Mouse (Mus musculus) heart, embryonic 11.5 days (tissue): ENCODE measurements around the gene Sprn. TPM values are rescaled to one million over a fixed set of nuclear protein-coding genes. Genes with fewer than 3 reads are reported as not detected.

Experiments used
- ATAC-seq: fragments of 200-750 bp; cut with Nextera tagmentation; replicated peaks from 2 replicates; pipeline ENCODE4 v1.8.0; 2017; ENCODE audit warnings: moderate library complexity; ENCODE audit not compliant: insufficient number of reproducible peaks, low FRiP score, low TSS enrichment
- H3K27ac ChIP-seq: fragments of 300-500 bp; sonication (generic); 2 replicates; pipeline ENCODE4 v1.5.1; 2014; ENCODE audit warnings: mild to moderate bottlenecking, low read depth, low read length
- H3K27me3 ChIP-seq: fragments of 300-500 bp; sonication (generic); 2 replicates; pipeline ENCODE4 v1.6.1; 2014; ENCODE audit warnings: mild to moderate bottlenecking, low read length, mixed read lengths; ENCODE audit not compliant: control insufficient read depth, insufficient read depth
- H3K36me3 ChIP-seq: fragments of 300-500 bp; sonication (generic); 2 replicates; pipeline ENCODE4 v1.6.1; 2014; ENCODE audit warnings: mild to moderate bottlenecking, low read length, moderate library complexity, mixed read lengths; ENCODE audit not compliant: control insufficient read depth, insufficient read depth
- H3K4me1 ChIP-seq: fragments of 300-500 bp; sonication (generic); 2 replicates; pipeline ENCODE4 v1.6.1; 2014; ENCODE audit warnings: low read length; ENCODE audit not compliant: control insufficient read depth, insufficient read depth
- H3K4me2 ChIP-seq: fragments of 300-500 bp; sonication (generic); 2 replicates; pipeline ENCODE4 v1.6.1; 2014; ENCODE audit warnings: mild to moderate bottlenecking, moderate library complexity
- H3K4me3 ChIP-seq: fragments of 300-500 bp; sonication (generic); 2 replicates; pipeline ENCODE4 v1.5.1; 2014; ENCODE audit warnings: low read depth, low read length
- H3K9ac ChIP-seq: fragments of 300-500 bp; sonication (generic); 2 replicates; pipeline ENCODE4 v1.6.1; 2014; ENCODE audit warnings: mild to moderate bottlenecking, low read depth, low read length, moderate library complexity
- H3K9me3 ChIP-seq: fragments of 300-500 bp; sonication (generic); replicated peaks from 2 replicates; pipeline ENCODE4 v1.6.1; 2016; ENCODE audit warnings: low read length; ENCODE audit not compliant: control insufficient read depth
- WGBS: fragments of 180-500 bp; shearing (Covaris S2); extraction: QIAGEN DNeasy Blood & Tissue Kit; methylation state at CpG from one replicate; pipeline ENCODE4 v1.1.7; 2014; ENCODE audit not compliant: insufficient replicate concordance; 5-methylcytosine and 5-hydroxymethylcytosine counted together
- polyA plus RNA-seq: library from polyadenylated mRNA; unstranded; fragments of >200 nt; fragmentation: Nextera tagmentation; extraction: Ambion mirVana; gene quantifications from 2 replicates; pipeline ENCODE4 v1.2.1, GENCODE M21; 2014

Gene Sprn
- polyA plus RNA-seq, 1 experiment from 2014 or later = 0.04 TPM

DNA sequence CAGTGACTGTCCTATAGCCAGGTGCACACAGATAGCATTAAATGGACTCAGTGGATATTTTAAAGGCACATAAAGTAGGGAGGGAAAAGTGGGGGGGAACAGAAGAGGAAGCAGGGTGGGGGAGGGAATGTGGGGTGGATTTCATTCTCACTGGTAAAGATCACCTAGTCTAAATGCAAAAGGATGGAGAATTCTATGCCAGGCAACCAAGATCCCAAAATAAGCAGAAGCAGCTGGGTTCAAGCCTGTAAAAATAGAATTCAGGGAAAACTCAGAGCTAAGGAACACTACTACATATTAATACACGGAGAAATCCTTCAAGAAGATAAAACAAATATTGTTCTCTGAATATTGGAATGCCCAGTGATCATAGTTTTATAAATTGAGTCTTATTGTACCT lies 13.3 kb upstream of the Sprn start:
- Histone ChIP-seq H3K4me1 (no peaks in the 10 kb centered on the region), H3K4me2 (no peak overlapping the region), H3K27ac (no peak overlapping the region), H3K9me3 (no peaks in the 10 kb centered on the region), H3K27me3 (no peaks in the 10 kb centered on the region), H3K36me3 (no peaks in the 10 kb centered on the region), H3K9ac (no peak overlapping the region), H3K4me3 (no peak overlapping the region)
- ATAC-seq = no peak
- WGBS = 48% methylated on average over 1 of the region's 1 CpGs

GRCm38 (mm10) chr7:140164664-140165063 lies 10.0 kb upstream of the Sprn start, which contains the start of gene Olfr522:
Gene Olfr522 (minus strand): TSS chr7:140164764.
- no peak within 1 kb of the TSS for H3K27ac ChIP-seq
- H3K36me3 ChIP-seq = no peaks in the 10 kb centered on the region
- H3K27me3 ChIP-seq = no peaks in the 10 kb centered on the region
- H3K4me1 ChIP-seq = no peaks in the 10 kb centered on the region
- 67% methylated on average over 7 of the region's 7 CpGs for WGBS
- no peak within 1 kb of the TSS for H3K4me3 ChIP-seq
- H3K9ac ChIP-seq = no peak within 1 kb of the TSS
- ATAC-seq = no peak
- no peaks in the 10 kb centered on the region for H3K9me3 ChIP-seq
- no peak within 1 kb of the TSS for H3K4me2 ChIP-seq

DNA sequence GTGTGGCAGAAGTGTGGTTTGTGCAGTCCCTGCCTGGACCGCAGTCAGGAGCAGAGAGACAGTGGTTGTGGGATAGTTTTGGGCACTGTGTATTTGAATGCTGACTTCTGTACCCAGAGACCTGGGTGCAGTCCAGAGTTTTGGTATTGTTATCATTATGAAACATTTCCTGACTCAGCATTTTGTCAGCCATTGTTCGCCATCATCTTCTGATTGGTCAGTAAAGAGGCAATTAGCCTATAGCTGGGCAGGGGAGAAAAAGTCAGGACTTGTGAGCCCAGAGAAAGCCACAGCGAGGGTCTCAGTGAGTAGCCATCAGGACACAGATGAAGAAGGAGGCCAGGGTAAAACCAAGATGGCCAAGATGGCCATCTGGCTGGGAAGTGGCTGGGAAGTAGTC lies 5.7 kb upstream of the Sprn start:
- H3K4me1 ChIP-seq = no peaks in the 10 kb centered on the region
- H3K9me3 ChIP-seq = no peaks in the 10 kb centered on the region
- ATAC-seq = no peak
- no peak overlapping the region for H3K27ac ChIP-seq
- no peak overlapping the region for H3K4me3 ChIP-seq
- H3K27me3 ChIP-seq = peaks cover 4% of the 10 kb centered on the region
- no peaks in the 10 kb centered on the region for H3K36me3 ChIP-seq
- no peak overlapping the region for H3K9ac ChIP-seq
- WGBS = 79% methylated on average over 3 of the region's 3 CpGs
- no peak overlapping the region for H3K4me2 ChIP-seq

DNA sequence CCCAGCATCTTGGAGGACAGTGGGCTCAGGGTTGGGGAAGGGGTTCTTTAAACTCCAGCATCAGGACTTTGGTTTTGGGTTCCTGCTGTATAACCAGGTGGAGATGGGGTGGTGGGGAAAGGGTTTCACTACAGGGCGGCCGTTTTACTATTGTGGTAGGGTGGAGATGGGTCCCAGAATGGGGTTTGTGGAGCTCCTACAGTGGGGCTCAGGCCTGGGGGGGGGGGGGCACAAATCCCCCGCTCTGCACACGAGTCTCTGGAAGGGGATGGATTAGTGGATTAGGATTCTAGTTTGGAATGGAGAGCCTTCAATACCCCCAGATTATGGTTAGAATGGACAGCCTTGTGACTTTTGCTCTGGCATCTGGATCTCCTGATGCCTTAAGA lies 854 bp downstream of the Sprn start:
- peaks cover 44% of the 10 kb centered on the region for H3K27me3 ChIP-seq
- 19% methylated on average over 4 of the region's 4 CpGs for WGBS
- no peak overlapping the region for H3K27ac ChIP-seq
- H3K4me3 ChIP-seq = no peak overlapping the region
- H3K4me1 ChIP-seq = peaks cover 2% of the 10 kb centered on the region; the same call in 1 of the 2 replicates
- peak overlapping the region; percentile 59; the same call in 1 of the 2 replicates for H3K4me2 ChIP-seq
- H3K36me3 ChIP-seq = no peaks in the 10 kb centered on the region; the same call in none of the 2 replicates
- H3K9me3 ChIP-seq = no peaks in the 10 kb centered on the region
- no peak for ATAC-seq
- no peak overlapping the region for H3K9ac ChIP-seq

DNA sequence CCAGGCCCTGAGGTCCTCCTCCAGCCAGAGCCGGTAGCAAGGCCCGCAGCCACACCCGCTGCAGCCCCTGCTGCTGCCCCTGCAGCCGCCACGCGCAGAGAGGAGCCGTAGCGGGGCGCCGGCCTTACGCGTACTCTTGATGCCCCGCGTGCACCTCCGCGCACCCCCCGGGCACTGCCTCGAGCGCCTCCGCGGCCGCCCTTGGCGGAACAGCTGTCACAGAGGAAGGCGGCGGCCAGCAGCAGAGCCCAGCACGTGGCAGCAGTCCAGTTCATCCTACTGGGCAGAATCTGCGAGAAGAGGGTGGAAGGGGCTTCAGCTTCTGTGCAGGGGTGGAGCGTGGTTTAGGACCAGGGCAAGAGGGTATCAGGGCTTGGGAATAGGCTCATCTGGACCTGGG lies 1.3 kb downstream of the Sprn start:
- Histone ChIP-seq H3K4me3 (peak overlapping the region; percentile 22; the same call in 1 of the 2 replicates), H3K9me3 (no peaks in the 10 kb centered on the region), H3K36me3 (no peaks in the 10 kb centered on the region; the same call in none of the 2 replicates), H3K27ac (no peak overlapping the region), H3K4me1 (peaks cover 2% of the 10 kb centered on the region; the same call in 1 of the 2 replicates), H3K4me2 (peak overlapping the region; percentile 59), H3K27me3 (peaks cover 41% of the 10 kb centered on the region), H3K9ac (peak overlapping the region; percentile 52; the same call in 1 of the 2 replicates)
- 5% methylated on average over 28 of the region's 28 CpGs for WGBS
- no peak for ATAC-seq

DNA sequence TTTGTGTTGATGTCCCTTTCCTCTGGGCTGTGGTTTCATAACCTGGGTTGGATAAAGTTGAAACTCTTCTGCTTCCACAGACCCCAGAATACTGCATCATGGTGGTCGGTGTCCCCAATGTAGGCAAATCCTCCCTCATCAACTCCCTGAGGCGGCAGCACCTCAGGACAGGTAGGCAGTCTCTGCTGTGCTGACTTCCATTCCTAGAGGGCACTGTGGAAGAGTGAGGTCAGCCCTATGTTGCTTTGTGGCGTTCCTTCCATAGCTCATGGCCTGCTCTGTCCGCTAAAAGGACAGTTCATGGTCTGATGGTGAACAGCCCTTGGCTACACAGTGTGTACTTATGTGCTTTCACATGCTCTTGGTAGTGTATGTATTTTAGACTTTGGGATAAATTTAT lies 10.1 kb downstream of the Sprn start:
- Histone ChIP-seq H3K4me2 (no peak overlapping the region), H3K27ac (no peak overlapping the region), H3K9me3 (no peaks in the 10 kb centered on the region), H3K9ac (no peak overlapping the region), H3K27me3 (no peaks in the 10 kb centered on the region), H3K4me3 (no peak overlapping the region), H3K36me3 (peaks cover 2% of the 10 kb centered on the region; the same call in 1 of the 2 replicates), H3K4me1 (no peaks in the 10 kb centered on the region)
- ATAC-seq = no peak
- WGBS = 83% methylated on average over 4 of the region's 4 CpGs

DNA sequence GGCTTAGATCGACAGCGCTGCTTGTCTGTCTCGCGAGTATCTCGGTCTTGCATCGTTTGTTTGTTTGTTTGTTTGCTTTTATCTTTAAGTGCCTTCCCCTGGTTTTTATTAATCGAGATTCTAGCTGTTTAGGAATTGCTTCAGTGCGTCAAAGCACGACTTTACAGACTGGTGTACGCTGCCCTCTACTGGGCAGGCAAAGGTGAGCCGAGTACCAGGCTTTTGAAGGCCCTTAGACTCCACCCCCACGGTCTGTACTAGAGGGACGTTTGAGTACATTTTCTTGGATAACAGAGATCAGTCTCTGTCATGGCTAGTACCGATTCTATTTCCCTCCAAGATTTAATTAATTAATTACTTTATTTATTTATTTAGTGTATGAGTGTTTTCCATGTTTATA lies 13.3 kb downstream of the Sprn start:
- WGBS = 8% methylated on average over 14 of the region's 14 CpGs
- no peaks in the 10 kb centered on the region for H3K36me3 ChIP-seq
- no peak overlapping the region for H3K4me2 ChIP-seq
- no peaks in the 10 kb centered on the region for H3K27me3 ChIP-seq
- ATAC-seq = no peak
- H3K9ac ChIP-seq = no peak overlapping the region
- H3K4me3 ChIP-seq = no peak overlapping the region
- no peak overlapping the region for H3K27ac ChIP-seq
- H3K4me1 ChIP-seq = peaks cover 5% of the 10 kb centered on the region
- no peaks in the 10 kb centered on the region for H3K9me3 ChIP-seq

- H3K4me2 ChIP-seq = peak overlapping the region; percentile 93
- under 1% methylated on average over 8 of the region's 8 CpGs for WGBS
- no peak for ATAC-seq
Measured at GRCm38 (mm10) chr7:140138021-140138310, 16.7 kb downstream of the Sprn start.

More at GRCm38 (mm10) chr7:140138021-140138310, 16.7 kb downstream of the Sprn start:
- Histone ChIP-seq H3K9ac (peak overlapping the region; percentile 91), H3K36me3 (no peaks in the 10 kb centered on the region), H3K27ac (peak overlapping the region; percentile 69; the same call in 1 of the 2 replicates), H3K4me1 (peaks cover 5% of the 10 kb centered on the region), H3K27me3 (no peaks in the 10 kb centered on the region), H3K4me3 (peak overlapping the region; percentile 69), H3K9me3 (no peaks in the 10 kb centered on the region)
